ENCODE assay signal across 1 mouse cellular context in the genomic region with DNA sequence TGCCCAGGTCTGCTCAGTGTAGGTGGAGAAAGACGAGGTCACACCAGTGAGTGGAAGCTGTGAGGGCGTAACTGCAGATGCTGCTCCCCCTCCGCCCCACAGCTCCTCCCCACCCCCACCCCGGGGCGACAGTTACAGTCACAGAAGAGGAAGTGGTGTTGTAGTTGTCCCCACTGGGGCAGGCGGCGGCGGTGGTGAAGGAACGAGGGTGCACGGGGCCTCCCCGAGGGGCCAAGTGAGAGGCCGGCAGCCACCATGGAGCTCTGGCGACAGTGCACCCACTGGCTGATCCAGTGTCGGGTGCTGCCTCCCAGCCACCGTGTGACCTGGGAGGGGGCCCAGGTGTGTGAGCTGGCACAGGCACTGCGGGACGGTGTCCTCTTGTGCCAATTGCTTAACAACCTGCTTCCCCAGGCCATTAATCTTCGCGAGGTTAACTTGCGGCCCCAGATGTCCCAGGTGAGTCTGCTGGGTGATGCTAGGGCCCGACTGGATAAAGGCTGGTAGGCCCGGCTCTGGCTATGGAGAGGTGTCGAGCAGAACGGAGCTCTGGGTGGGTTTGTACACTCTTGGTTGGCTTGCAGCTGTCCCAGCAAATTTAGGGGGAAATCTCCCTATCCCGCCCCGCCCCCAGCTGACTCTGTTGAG.
TF ChIP-seq lines count a peak whose summit lies in the region.

Vav1 (plus strand) TSS at position 158 of the 648 bp plus-strand sequence.

TF ChIP-seq in MEL, 35 proteins besides CTCF, POLR2A, EP300 and RAD21 (continued from another document):
- TF ChIP-seq GATA1 (IDR thresholded peaks at IDR 0.05; ENCODE audit: low read depth, low read length) (no peak), MYC (IDR thresholded peaks at IDR 0.05; ENCODE audit: low read depth, low read length) (no peak), TAL1 (IDR thresholded peaks at IDR 0.05; ENCODE audit: low read length) (no peak), KAT2A (conservative IDR thresholded peaks at IDR 0.05; ENCODE audit: low read depth, low read length) (no peak; the same call in 1 of the 2 replicates), JUND (IDR thresholded peaks at IDR 0.05; ENCODE audit: low read depth, low read length) (no peak), MYB (IDR thresholded peaks at IDR 0.05; ENCODE audit: low read depth, low read length) (0 out of 2 replicates have a peak, but pooled peaks have one; percentile 34), ZC3H11A (IDR thresholded peaks at IDR 0.05; ENCODE audit: low read depth, low read length) (no peak), HCFC1 (IDR thresholded peaks at IDR 0.05; ENCODE audit: low read depth, low read length) (no peak), SMC3 (IDR thresholded peaks at IDR 0.05; ENCODE audit: low read depth, low read length) (no peak), MAFK (IDR thresholded peaks at IDR 0.05; ENCODE audit: borderline replicate concordance, low read depth, low read length) (no peak), NRF1 (IDR thresholded peaks at IDR 0.05; ENCODE audit: insufficient read depth, low read depth, low read length, poor library complexity, severe bottlenecking) (no peak), POLR2AphosphoS2 (IDR thresholded peaks at IDR 0.05; ENCODE audit: low read length) (no peak; the same call in 1 of the 2 replicates), MXI1 (IDR thresholded peaks at IDR 0.05; ENCODE audit: low read depth, low read length) (no peak), USF1 (IDR thresholded peaks at IDR 0.05; ENCODE audit: low read depth, low read length) (no peak), MAZ (IDR thresholded peaks at IDR 0.05; ENCODE audit: low read depth, low read length) (peak; percentile 60; the same call in 1 of the 2 replicates), ELF1 (IDR thresholded peaks at IDR 0.05; ENCODE audit: low read depth, low read length) (peak; percentile 46; the same call in 1 of the 2 replicates), MAX (IDR thresholded peaks at IDR 0.05; ENCODE audit: low read length) (no peak), TCF12 (IDR thresholded peaks at IDR 0.05; ENCODE audit: low read depth, low read length) (peak; percentile 59; the same call in 1 of the 2 replicates), ZKSCAN1 (IDR thresholded peaks at IDR 0.05; ENCODE audit: low read depth, low read length) (no peak), MEF2A (IDR thresholded peaks at IDR 0.05; ENCODE audit: extremely low read depth, insufficient replicate concordance, low read depth, low read length, poor library complexity, severe bottlenecking) (no peak), POLR2AphosphoS5 (IDR thresholded peaks at IDR 0.05; ENCODE audit: borderline replicate concordance, low read depth, low read length) (peak; percentile 82; the same call in 1 of the 2 replicates), TBP (IDR thresholded peaks at IDR 0.05; ENCODE audit: low read depth, low read length) (0 out of 2 replicates have a peak, but pooled peaks have one; percentile 13)
